Mouse (Mus musculus): ENCODE results near the gene Rora.

GRCm38 (mm10) chr9:69014203-69014602 is 360.6 kb downstream of the Rora start:
- no peak for TF ChIP-seq CTCF (IDR thresholded peaks at IDR 0.05; ENCODE audit: borderline replicate concordance, extremely low read depth, insufficient read depth, insufficient read length)
- no peak for TF ChIP-seq POLR2A (IDR thresholded peaks at IDR 0.05; ENCODE audit: borderline replicate concordance, extremely low read depth, insufficient read depth, insufficient read length, poor library complexity, severe bottlenecking)

Measured in brain, embryonic 14.5 days (tissue).